Mouse (Mus musculus) brain, embryonic 18.5 days (tissue): Measurements from ENCODE around the gene Recql5.

ENCODE experiments used
- DNase-seq: peaks from one replicate; pipeline ENCODE4 v3.0.0-alpha.2; 2012; ENCODE audit warnings: low read depth, low spot score

Gene Recql5

DNA sequence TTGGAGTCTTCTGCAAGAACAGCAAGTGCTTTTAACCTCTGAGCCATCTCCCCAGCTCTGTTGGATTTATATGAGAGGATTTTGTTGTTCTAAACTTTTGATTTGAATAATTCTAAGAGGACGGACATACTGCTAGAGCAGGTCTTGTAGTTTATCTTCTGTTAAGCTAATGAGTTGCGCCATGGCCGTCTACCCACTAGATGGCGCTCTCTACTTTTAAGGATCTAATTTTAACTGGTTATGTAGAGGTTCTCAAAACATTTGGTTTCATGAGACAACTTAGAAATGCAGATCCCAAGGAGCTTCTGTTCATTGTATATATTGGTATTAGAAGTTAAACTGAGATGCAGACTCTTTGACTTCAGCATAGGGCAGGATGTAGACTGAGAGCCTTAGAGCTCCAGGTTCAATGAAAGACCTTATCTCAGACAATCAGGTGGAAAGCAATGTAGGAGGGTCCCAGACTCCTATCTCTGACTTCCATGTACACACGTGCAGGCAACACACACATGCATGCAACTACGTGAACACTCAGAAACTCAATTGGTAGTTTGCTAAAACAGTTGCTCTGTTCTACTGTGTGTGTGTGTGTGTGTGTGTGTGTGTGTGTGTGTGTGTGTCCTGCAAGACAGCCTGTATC is 6.5 kb upstream of the Recql5 start:
- DNase-seq = no peak

DNA sequence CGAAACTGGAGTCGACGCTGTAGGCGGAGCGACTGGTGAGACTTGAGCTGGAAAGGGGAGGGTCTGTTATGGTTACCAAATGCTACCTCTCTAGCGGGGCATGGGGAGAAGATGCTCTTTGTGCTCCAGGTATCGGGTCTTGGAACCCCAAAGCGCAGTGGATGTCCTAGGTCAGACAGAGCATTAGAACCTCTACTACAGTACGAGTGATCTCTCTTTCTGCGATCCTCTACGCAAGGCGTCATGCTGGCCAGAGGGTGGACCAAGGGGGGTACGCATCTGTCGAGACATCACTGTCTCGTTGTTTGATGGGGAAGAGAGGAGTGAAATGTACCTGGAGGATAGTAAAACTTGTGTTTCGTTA is 452 bp upstream of the Recql5 start:
- no peak for DNase-seq

DNA sequence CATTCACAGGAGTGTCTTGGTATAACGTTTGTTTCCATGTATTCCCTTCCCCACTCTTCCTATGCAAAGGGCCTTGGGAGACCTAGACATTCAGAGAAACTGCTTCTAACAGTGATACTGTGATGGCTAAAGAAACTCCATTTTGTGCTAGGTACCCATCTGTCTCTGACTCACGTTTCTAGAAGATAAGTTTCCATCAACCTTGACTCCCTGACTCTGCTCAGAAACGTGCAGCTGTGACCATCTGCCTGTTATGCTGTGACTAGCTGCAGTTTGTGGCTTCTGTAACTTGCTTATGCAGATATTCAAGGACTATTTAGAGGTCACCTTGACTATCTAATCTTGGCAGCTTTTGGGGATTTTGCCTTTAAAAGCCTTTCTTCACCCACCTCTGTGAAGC is 2.0 kb downstream of the Recql5 start:
- DNase-seq = no peak

DNA sequence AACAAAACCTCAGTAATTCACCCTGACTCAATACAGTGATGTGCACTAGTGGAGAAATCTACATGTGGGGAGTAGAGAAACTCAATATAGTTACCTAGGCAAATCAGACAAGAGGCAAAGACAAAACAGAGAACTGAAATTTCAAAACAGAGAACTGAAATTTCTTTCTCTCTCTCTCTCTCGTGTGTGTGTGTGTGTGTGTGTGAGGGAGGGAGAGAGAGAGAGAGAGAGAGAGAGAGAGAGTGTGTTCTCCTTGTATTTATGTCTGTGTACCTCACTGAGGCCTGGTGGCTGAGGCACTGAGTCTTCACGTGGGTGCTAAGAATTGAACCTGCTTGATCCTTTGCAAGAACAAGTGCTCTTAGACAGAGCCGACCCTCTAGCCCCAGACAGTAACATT is 3.5 kb downstream of the Recql5 start:
- no peak for DNase-seq

DNA sequence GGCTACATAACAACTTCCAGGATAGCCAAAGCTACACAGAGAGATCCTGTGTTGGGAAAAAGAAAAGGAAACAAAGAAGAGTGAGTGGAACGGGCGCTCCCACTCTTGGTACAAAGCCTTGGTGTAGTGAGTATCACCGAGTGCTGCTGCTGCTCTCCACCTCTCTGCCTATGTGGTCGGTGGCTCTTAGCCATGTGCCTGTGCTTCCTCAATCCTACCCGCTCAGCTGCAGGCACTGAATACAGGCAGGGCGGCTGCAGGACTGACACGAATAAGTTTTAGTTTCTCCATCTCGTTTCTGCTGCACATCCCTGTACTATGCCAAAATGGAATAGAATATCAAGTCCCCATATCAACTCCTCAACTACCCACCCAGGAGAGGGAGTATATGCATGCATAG is 4.2 kb downstream of the Recql5 start:
- DNase-seq = no peak

DNA sequence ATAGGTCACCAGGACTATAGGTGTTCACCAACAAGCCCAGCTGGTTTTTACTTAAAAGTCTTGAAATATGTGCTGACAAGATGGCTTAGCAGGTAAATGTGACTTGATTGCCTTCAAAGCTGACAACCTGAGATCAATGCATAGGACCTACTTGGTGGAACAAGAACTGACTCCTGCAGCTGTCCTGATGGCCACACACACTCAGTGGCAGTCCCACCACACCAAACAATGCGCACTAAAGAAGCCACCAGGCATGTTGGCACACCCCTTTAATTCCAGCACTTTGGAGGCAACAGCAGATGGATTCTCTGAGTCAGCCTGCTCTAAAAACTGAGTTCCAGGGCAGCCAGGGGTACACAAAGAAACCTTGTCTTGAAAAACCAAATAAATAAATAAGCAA is 11.3 kb downstream of the Recql5 start:
- DNase-seq = no peak

DNA sequence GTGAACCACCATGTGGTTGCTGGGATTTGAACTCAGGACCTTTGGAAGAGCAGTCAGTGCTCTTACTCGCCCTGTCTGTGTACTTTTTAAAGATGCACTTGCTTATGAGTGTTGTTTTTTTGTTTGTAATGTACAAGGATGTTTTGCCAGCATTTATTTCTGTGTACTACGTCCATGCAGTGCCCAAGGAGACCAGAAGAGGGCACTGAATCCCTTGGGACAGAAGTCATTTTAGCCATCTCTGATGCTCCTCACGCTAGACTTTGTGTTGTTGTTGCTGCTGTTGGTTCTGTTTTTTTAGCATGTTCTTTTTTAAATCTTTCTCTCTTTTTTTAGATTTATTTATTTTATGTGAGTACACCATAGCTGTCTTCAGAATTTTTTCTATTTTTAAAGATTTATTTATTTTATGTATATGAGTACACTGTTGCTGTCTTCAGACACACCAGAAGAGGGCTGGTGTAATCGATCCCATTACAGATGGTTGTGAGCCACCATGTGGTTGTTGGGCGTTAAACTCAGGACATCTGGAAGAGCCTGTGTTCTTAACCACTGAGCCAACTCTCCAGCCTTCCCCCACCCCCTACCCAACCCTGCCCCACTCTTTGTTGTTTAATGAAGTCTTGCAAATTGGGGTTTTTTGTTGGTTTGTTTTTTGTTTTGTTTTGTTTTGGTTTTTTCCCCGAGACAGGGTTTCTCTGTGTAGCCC is 13.0 kb downstream of the Recql5 start:
- no peak for DNase-seq

DNA sequence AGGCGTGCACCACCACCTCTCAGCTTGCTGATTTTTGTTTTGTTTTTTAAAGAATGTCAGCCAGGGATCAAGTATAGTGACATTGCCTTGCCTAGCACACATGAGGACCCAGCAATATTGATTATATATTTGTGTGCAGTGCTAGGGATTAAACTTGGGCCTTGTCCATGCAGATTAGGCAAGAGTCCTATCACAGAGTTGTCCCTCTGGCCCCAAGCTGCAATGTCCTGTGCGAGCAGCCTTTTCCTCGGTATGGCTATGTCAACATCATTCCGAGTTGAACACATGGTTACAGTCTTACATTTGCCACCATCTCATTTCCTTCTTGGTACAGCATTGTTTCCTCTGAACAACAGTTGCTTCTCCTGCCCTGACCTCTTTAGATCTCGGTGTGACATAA is 14.2 kb downstream of the Recql5 start:
- DNase-seq = no peak

DNA sequence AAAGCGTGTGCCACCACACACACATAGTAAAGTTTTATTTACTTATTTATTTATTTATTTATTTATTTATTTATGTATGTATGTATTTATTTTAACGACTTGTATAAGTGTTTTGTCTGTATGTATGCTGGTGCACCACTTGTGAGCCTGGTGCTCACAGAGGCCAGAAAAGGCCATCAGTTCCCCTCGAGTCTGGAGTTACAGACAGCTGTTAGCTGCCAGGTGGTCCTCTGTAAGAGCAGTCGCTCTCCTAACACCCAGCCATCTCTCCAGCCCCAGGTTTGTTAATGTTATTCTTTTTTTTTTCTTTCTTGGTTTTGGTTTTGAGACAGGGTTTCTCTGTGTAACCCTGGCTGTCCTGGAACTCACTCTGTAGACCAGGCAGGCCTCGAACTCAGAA is 14.6 kb downstream of the Recql5 start:
- no peak for DNase-seq

DNA sequence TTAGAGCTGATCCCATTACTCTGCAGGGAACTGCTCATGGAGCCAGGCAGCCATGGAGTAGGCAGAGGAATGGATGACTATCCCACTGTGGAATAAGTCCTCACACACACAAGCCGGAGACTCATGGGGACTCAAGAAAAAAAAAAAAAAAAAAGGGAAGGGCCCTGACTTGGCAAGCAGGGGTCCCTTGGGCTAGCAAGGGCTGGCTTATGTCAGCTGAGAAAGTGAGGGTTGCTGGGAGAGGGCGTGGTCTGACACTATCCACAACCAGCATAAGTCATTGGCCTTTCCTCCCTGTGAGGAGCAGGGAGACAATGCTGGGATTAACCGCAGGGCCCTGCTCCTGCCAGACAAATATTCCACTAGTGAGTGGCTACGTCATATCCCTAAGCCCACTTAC is 16.7 kb downstream of the Recql5 start:
- no peak for DNase-seq

DNA sequence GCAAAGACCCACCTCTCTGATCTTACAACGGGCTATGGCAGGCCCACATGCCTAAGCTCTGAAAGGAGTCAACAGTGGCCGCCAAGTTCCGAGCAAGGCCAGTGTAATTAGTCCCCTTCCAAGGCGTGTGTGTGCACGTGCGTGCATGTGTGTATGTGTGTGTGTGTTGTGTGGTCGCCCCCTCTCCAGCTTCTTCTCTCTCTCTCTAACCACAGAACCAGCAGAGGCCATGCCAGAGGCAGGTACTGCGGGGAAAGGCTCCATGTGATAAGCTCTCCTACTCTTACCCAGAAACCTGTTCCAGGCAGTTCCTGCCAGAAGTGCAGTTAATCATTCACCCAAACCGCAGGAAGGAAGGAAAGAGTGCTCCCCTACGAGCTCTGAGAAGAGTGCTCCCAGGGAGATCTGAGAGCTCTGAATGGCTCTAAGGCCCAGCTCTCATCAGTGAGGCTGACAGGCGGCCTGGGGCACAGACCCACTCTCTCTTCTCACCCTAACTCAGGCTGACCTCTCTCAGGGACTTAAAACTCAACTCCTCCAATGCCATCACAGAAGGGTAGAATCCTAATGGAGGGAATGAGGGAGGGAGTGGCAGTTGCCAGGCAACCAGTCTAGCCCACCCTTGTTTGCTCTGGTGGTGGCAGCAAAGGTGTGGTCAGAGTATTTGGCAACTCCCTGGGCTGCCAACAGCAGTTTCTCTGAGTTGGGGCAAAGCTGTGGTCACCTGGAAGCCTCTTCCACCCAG is 21.5 kb downstream of the Recql5 start, which contains the start of gene Smim6:
Gene Smim6, plus strand, starts transcription at position 386 of the 745 bp plus-strand sequence.
- no peak for DNase-seq

DNA sequence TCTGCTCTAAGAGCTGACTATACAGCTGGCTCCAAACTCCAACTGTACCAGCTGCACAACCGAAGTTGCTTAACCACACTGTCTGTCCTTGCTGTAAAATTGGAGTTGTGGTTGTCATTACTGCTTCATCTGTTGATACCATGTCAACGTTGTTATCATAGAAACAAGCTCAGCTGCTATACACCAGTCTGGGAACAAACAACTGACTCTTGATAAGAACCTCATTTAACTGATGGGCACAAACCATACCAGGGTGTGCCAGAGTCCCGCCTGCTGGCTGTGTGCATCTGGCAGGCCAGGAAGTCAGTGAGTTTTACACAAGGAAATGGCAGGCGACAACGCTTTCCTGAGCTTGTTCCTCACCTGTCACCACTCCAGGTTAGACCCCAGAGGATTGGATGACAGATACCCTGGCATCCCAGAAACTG is 22.1 kb downstream of the Recql5 start:
- no peak for DNase-seq

DNA sequence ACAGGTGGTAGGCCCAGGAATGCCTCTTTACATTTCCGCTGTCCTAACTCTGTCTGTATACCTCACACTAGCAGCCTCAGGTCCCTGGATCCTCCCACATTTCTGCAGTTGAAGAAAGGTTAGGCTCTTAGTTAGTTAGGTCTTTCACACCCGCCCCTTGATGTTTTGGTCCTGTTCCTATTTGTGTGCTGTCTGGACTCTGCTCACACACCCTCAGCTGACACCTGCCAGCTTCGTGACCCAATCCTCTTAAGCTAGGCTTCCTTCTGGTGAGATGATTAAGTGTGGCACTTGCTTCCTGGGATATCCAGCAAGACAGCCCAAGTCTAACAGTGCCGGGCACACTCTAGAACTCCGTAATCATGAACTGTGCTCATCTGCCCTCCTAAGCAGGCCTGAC is 26.8 kb downstream of the Recql5 start:
- DNase-seq = no peak

DNA sequence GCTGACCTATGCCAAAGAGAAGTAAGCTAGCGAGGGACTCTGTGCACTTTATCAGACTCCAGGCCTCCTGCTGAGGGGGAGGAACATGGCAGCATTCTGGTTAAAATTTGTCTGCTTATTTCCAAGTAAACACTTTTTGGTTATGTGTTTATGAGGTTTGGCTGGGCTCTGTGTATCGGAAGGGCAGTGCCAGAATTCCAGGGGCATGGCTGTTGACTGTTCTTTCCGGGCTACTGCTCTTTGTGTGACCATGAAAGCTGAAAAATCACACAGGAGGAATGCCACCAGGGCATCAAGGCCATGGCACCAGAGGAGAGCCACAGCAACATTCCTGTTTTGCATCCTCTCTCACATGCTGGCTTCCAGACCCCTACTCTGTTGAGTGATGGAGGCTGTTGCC is 27.2 kb downstream of the Recql5 start:
- DNase-seq = no peak

DNA sequence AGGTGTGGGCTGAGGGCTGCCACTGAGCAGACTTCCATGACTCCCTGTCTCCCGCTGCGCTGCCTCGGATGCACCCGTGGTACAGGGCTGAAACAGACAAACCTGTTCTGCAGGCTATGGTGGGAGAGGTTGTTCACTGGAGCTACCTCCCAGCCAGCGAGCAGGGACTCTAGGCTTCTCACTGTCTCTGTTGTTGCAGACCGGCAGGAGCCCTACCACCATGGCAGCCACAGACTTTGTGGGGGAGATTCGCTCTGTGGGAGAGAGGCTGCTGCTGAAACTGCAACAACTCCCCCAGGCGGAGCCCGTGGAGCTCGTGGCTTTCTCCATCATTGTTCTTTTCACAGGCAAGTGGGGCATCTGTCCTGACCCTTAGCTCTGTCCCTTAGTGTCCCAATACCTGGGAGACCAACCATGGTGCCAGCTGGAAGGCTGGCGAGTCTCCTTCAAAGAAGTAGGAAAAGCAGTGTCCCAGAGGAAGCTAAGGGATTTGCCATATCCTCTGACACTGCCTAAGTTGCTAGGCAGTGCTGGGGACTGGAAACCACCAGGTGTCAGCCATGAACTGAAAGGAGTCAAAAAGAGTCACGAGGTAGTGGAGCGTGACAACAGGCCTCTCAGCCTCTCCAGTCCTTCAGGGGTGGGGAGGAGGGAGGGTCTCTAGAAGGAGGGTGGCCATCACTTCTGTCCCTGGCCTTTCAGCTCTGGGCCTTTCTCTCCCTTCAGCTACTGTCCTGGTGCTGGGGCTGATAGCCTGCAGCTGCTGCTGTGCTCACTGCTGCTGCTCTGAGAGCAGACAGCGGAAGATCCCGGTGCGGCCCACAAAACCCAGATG is 28.1 kb downstream of the Recql5 start:
- DNase-seq = no peak

DNA sequence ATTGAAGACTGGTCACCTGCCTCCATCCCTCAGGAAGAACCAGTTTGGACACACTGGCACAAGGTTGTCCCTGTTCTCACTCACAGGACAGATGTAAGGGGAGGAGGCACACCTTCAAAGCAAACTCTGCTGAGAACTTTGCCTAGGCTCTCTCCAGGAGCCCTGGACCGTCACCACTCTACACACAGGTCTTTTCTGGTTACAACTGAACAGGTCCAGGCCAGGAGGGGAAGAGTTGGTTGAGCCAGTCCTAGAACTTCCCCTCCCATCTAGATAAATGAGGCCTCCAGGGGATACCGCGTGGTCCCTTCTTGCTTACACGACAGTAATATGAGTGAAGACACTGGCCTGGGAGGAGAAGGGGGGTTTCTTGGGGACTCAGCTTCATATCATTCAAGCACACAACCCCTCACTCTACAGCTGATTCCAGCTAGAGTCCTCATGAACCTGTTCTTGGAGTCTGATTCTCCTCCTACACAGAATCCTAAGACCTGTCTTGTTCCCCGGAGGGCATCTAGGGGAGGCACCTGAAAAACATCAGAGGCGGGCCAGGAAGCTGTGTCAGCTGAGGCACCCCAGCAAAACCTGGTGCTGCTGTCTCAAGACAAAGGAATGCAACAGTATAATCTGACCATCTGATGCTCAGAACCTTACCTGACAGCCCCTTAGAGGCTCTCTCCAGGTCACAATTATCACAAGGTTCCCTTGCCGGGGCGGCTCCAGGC is 28.9 kb downstream of the Recql5 start:
- DNase-seq = no peak

DNA sequence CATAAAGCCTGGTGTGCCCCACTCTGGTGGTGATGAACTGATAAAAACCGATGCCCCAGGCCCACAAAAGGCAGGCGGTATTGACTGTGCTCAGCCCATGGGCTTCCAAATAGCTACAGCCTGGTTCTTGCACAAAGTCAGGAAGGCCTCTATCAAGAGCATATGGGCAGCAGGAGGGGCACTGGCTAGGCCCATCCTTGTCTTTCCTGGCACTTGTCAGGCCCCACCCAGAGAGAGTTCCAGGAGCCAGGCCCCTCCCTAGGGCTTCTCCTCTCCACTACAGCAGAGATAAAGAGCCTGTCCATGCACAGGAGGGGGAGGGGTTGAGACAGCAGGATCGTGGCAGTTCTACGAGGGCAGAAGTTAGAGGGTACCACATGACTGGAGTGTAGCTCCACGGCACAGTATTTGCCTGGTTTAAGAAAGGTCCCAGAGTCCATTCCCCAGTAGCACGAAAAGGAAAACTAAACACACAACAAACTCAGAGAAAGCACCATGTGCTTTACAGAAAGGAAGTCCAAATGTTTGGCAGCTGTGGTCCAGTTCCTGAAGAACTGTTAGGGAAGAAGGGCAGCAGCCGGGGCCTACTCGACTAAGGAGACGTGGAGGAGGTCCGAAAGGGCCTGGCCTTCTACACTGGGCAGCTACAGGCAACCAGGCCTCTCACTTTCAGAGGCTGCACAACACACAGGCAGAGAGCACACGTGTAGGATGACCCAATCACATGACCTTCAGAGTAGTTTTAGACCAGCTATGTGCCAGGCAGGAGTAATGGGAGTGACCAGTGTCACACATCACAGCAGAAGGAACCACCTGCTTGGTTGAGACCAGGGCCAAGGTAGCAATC is 29.7 kb downstream of the Recql5 start:
- DNase-seq = no peak

DNA sequence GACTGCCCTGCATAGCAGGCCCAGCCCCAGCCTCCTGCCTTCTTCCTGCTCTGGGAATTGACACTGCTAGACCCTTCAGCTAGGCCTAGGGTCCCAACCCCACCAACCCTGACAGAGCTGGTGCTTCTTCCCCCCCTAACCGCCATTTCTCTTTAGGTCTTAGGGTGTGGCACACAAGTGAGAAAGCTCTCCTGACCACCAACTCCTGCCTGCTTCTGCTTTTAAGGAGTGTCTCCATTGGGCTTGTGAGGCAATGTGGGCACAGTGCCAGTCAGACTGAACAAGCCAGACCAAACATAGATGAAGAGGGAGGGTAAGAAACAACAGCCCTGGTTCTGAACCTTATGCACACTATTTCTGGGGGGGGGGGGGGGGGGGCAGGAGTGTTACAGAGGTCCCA is 30.4 kb downstream of the Recql5 start:
- DNase-seq = no peak

DNA sequence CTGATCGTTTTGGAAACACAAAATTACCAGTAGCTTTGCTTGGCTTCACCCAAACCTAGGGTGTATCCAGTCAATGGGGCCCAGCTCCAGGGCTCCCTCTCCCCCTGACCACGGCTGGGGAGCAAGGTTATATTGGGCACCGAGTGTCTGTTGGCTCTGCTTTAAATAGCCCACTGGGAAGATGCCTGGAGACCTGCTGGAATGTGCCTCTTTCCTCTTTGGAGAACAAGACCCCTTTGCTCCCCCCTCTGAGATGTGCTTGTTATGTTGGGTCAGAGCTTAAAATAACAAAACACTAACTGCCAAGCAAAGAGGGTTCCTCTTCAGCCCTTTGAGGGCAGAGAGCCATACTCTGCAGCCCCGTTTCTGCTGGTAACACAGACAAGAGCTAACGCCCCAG is 31.1 kb downstream of the Recql5 start:
- DNase-seq = no peak
